Mouse (Mus musculus) heart, embryonic 13.5 days (tissue): ENCODE measurements around the gene Anapc7. TPM values are rescaled to one million over a fixed set of nuclear protein-coding genes. Genes with fewer than 3 reads are reported as not detected.

Experiments used
- ATAC-seq: fragments of 200-750 bp; cut with Nextera tagmentation; 2 replicates; pipeline ENCODE4 v1.8.0; 2017; ENCODE audit warnings: moderate TSS enrichment; ENCODE audit not compliant: insufficient number of reproducible peaks, low FRiP score, low TSS enrichment; ENCODE audit errors: extremely low read depth
- H3K27ac ChIP-seq: fragments of 300-500 bp; sonication (generic); replicated peaks from 2 replicates; pipeline ENCODE4 v1.5.1; 2015; ENCODE audit warnings: moderate library complexity, mild to moderate bottlenecking, inconsistent platforms
- H3K27me3 ChIP-seq: fragments of 300-500 bp; sonication (generic); replicated peaks from 2 replicates; pipeline ENCODE4 v1.6.1; 2015; ENCODE audit warnings: mild to moderate bottlenecking, inconsistent platforms
- H3K36me3 ChIP-seq: fragments of 300-500 bp; sonication (generic); 2 replicates; pipeline ENCODE4 v1.6.1; 2015; ENCODE audit warnings: mild to moderate bottlenecking, inconsistent platforms
- H3K4me1 ChIP-seq: fragments of 300-500 bp; sonication (generic); 2 replicates; pipeline ENCODE4 v1.6.1; 2015; ENCODE audit warnings: inconsistent platforms
- H3K4me2 ChIP-seq: fragments of 300-500 bp; sonication (generic); 2 replicates; pipeline ENCODE4 v1.6.1; 2015; ENCODE audit warnings: inconsistent platforms, mild to moderate bottlenecking, moderate library complexity
- H3K4me3 ChIP-seq: fragments of 300-500 bp; sonication (generic); 2 replicates; pipeline ENCODE4 v1.5.1; 2015; ENCODE audit warnings: moderate library complexity, mild to moderate bottlenecking, inconsistent platforms
- H3K9ac ChIP-seq: fragments of 300-500 bp; sonication (generic); 2 replicates; pipeline ENCODE4 v1.6.1; 2015; ENCODE audit warnings: inconsistent platforms, mild to moderate bottlenecking, moderate library complexity
- H3K9me3 ChIP-seq: fragments of 300-500 bp; sonication (generic); 2 replicates; pipeline ENCODE4 v1.6.1; 2016; ENCODE audit warnings: inconsistent platforms
- whole genome bisulfite sequencing: fragments of 180-500 bp; shearing (Covaris S2); methylation state at CpG from one replicate; pipeline ENCODE4 v1.1.7; 2015; ENCODE audit warnings: mixed read lengths; 5-methylcytosine and 5-hydroxymethylcytosine counted together
- polyA plus RNA-seq: library from polyadenylated mRNA; unstranded; fragments of >200 nt; fragmentation: Nextera tagmentation; extraction: Ambion mirVana; gene quantifications from 2 replicates; pipeline ENCODE4 v1.2.1, GENCODE M21; 2015

The Anapc7 gene
- 35.5 and 36.4 TPM in 2 replicates for polyA plus RNA-seq

- peak within 1 kb of the TSS; percentile 85 for H3K27ac ChIP-seq
- peaks cover 22% of the 10 kb centered on the region for H3K4me1 ChIP-seq
- no peak for ATAC-seq
These were observed at the start of gene Anapc7 for GRCm38 (mm10) chr5:122421271-122422068. TSS of gene Anapc7 (plus strand) at chr5:122421693.

GRCm38 (mm10) chr5:122372192-122372769, 49.2 kb upstream of the Anapc7 start, which contains the start of gene Fam216a:
TSS of gene Fam216a (minus strand) at chr5:122372364.
- H3K27ac ChIP-seq: peak within 1 kb of the TSS; percentile 95
- H3K4me2 ChIP-seq: peak within 1 kb of the TSS; percentile 91
- peaks cover 16% of the 10 kb centered on the region for H3K4me1 ChIP-seq
- no peaks in the 10 kb centered on the region for H3K27me3 ChIP-seq
- ATAC-seq: peak; percentile 88
- peak within 1 kb of the TSS; percentile 70 for H3K4me3 ChIP-seq
- peak within 1 kb of the TSS; percentile 89 for H3K9ac ChIP-seq
- H3K9me3 ChIP-seq: no peaks in the 10 kb centered on the region
- under 1% methylated on average over 53 of the region's 53 CpGs for WGBS
- H3K36me3 ChIP-seq: peaks cover 60% of the 10 kb centered on the region

More at GRCm38 (mm10) chr5:122421271-122422068, at the start of gene Anapc7:
- Histone ChIP-seq H3K9me3 (no peaks in the 10 kb centered on the region), H3K27me3 (no peaks in the 10 kb centered on the region), H3K4me2 (peak within 1 kb of the TSS; percentile 92), H3K9ac (peak within 1 kb of the TSS; percentile 97), H3K4me3 (peak within 1 kb of the TSS; percentile 99), H3K36me3 (peaks cover 8% of the 10 kb centered on the region)
- WGBS: 20% methylated on average over 17 of the region's 17 CpGs

- no peaks in the 10 kb centered on the region for H3K9me3 ChIP-seq
- peak overlapping the region; percentile 70 for H3K4me3 ChIP-seq
- peaks cover 55% of the 10 kb centered on the region for H3K36me3 ChIP-seq
- peak overlapping the region; percentile 95 for H3K27ac ChIP-seq
- ATAC-seq: no peak
- no peaks in the 10 kb centered on the region for H3K27me3 ChIP-seq
- 5% methylated on average over 5 of the region's 5 CpGs for WGBS
- H3K4me2 ChIP-seq: peak overlapping the region; percentile 91
- H3K4me1 ChIP-seq: peaks cover 16% of the 10 kb centered on the region
- H3K9ac ChIP-seq: peak overlapping the region; percentile 89
These were observed 48.6 kb upstream of the Anapc7 start for GRCm38 (mm10) chr5:122372878-122373277.

- H3K4me2 ChIP-seq: no peak overlapping the region
- WGBS: 83% methylated on average over 4 of the region's 4 CpGs
- no peak for ATAC-seq
- H3K4me3 ChIP-seq: no peak overlapping the region
- H3K9ac ChIP-seq: no peak overlapping the region
- H3K27ac ChIP-seq: no peak overlapping the region
- H3K4me1 ChIP-seq: peaks cover 10% of the 10 kb centered on the region
- no peaks in the 10 kb centered on the region for H3K9me3 ChIP-seq
- peaks cover 71% of the 10 kb centered on the region for H3K36me3 ChIP-seq
- no peaks in the 10 kb centered on the region for H3K27me3 ChIP-seq
These were observed 44.2 kb upstream of the Anapc7 start for GRCm38 (mm10) chr5:122377101-122377833.

- Histone ChIP-seq H3K4me3 (no peak overlapping the region), H3K4me2 (no peak overlapping the region), H3K36me3 (peaks cover 77% of the 10 kb centered on the region), H3K4me1 (peaks cover 5% of the 10 kb centered on the region), H3K9me3 (no peaks in the 10 kb centered on the region), H3K27me3 (no peaks in the 10 kb centered on the region), H3K9ac (no peak overlapping the region), H3K27ac (no peak overlapping the region)
- WGBS: 90% methylated on average over 12 of the region's 12 CpGs
- ATAC-seq: no peak
These were observed 43.3 kb upstream of the Anapc7 start for GRCm38 (mm10) chr5:122378171-122378570.

GRCm38 (mm10) chr5:122379374-122380155, 41.9 kb upstream of the Anapc7 start:
- no peak overlapping the region for H3K9ac ChIP-seq
- no peaks in the 10 kb centered on the region for H3K9me3 ChIP-seq
- WGBS: 49% methylated on average over 11 of the region's 11 CpGs
- no peaks in the 10 kb centered on the region for H3K27me3 ChIP-seq
- H3K4me2 ChIP-seq: no peak overlapping the region
- H3K27ac ChIP-seq: no peak overlapping the region
- H3K4me3 ChIP-seq: no peak overlapping the region
- H3K4me1 ChIP-seq: no peaks in the 10 kb centered on the region
- H3K36me3 ChIP-seq: peaks cover 69% of the 10 kb centered on the region
- ATAC-seq: no peak

GRCm38 (mm10) chr5:122390006-122390405, 31.5 kb upstream of the Anapc7 start:
- H3K36me3 ChIP-seq: peaks cover 7% of the 10 kb centered on the region; the same call in 1 of the 2 replicates
- H3K4me1 ChIP-seq: peaks cover 8% of the 10 kb centered on the region
- H3K4me3 ChIP-seq: no peak overlapping the region
- H3K4me2 ChIP-seq: no peak overlapping the region
- H3K9ac ChIP-seq: no peak overlapping the region
- no peak overlapping the region for H3K27ac ChIP-seq
- H3K9me3 ChIP-seq: no peaks in the 10 kb centered on the region
- no peaks in the 10 kb centered on the region for H3K27me3 ChIP-seq
- ATAC-seq: no peak
- WGBS: 84% methylated on average over 5 of the region's 5 CpGs

- Histone ChIP-seq H3K36me3 (peaks cover 10% of the 10 kb centered on the region; the same call in 1 of the 2 replicates), H3K9me3 (no peaks in the 10 kb centered on the region), H3K4me3 (no peak overlapping the region), H3K27ac (no peak overlapping the region), H3K4me1 (peaks cover 8% of the 10 kb centered on the region), H3K27me3 (no peaks in the 10 kb centered on the region), H3K9ac (no peak overlapping the region), H3K4me2 (no peak overlapping the region)
- ATAC-seq: no peak
These were observed 30.8 kb upstream of the Anapc7 start for GRCm38 (mm10) chr5:122390671-122391070.

GRCm38 (mm10) chr5:122391178-122391785, 30.2 kb upstream of the Anapc7 start:
- Histone ChIP-seq H3K27me3 (no peaks in the 10 kb centered on the region), H3K36me3 (peaks cover 10% of the 10 kb centered on the region; the same call in 1 of the 2 replicates), H3K4me1 (peaks cover 8% of the 10 kb centered on the region), H3K4me2 (peak overlapping the region; percentile 90), H3K4me3 (peak overlapping the region; percentile 95), H3K27ac (no peak overlapping the region), H3K9ac (peak overlapping the region; percentile 33), H3K9me3 (no peaks in the 10 kb centered on the region)
- 46% methylated on average over 16 of the region's 16 CpGs for WGBS
- no peak for ATAC-seq

- H3K4me1 ChIP-seq: peaks cover 8% of the 10 kb centered on the region
- H3K36me3 ChIP-seq: peaks cover 14% of the 10 kb centered on the region
- peak within 1 kb of the TSS; percentile 94 for H3K9ac ChIP-seq
- no peaks in the 10 kb centered on the region for H3K9me3 ChIP-seq
- under 1% methylated on average over 39 of the region's 39 CpGs for WGBS
- ATAC-seq: peak; percentile 79; the same call in 1 of the 2 replicates
- H3K4me2 ChIP-seq: peak within 1 kb of the TSS; percentile 90
- peak within 1 kb of the TSS; percentile 95 for H3K4me3 ChIP-seq
- H3K27ac ChIP-seq: peak within 1 kb of the TSS; percentile 77
- H3K27me3 ChIP-seq: no peaks in the 10 kb centered on the region
These were observed 29.7 kb upstream of the Anapc7 start, which contains the start of gene Arpc3 for GRCm38 (mm10) chr5:122391786-122392180. TSS of gene Arpc3 (plus strand) at chr5:122391878.
